Mouse (Mus musculus) midbrain, embryonic 10.5 days (tissue): ENCODE results near the gene Smpd3. TPM values are rescaled to one million over a fixed set of nuclear protein-coding genes. Genes with fewer than 3 reads are reported as not detected.

Experiments
- DNase-seq: peaks from one replicate; pipeline ENCODE4 v3.0.0-alpha.2; 2017; ENCODE audit warnings: low spot score
- H3K27ac ChIP-seq: fragments of 300-500 bp; sonication (generic); replicated peaks from 2 replicates; pipeline ENCODE4 v1.5.1; 2016; ENCODE audit warnings: mild to moderate bottlenecking
- H3K27me3 ChIP-seq: fragments of 300-500 bp; sonication (generic); 2 replicates; pipeline ENCODE4 v1.6.1; 2016; ENCODE audit warnings: low read depth, mild to moderate bottlenecking; ENCODE audit not compliant: poor library complexity, severe bottlenecking
- H3K36me3 ChIP-seq: fragments of 300-500 bp; sonication (generic); 2 replicates; pipeline ENCODE4 v1.6.1; 2016; ENCODE audit warnings: mild to moderate bottlenecking, moderate library complexity
- H3K4me1 ChIP-seq: fragments of 300-500 bp; sonication (generic); 2 replicates; pipeline ENCODE4 v1.6.1; 2016
- H3K4me3 ChIP-seq: fragments of 300-500 bp; sonication (generic); 2 replicates; pipeline ENCODE4 v1.5.1; 2016; ENCODE audit warnings: mild to moderate bottlenecking, moderate library complexity
- H3K9me3 ChIP-seq: fragments of 300-500 bp; sonication (generic); replicated peaks from 2 replicates; pipeline ENCODE4 v1.6.1; 2016; ENCODE audit warnings: mild to moderate bottlenecking
- WGBS: fragments of 180-500 bp; shearing (Covaris S2); methylation state at CpG from one replicate; pipeline ENCODE4 v1.1.7; 2016; 5-methylcytosine and 5-hydroxymethylcytosine counted together
- polyA plus RNA-seq: library from polyadenylated mRNA; unstranded; fragments of >200 nt; fragmentation: Nextera tagmentation; extraction: Ambion mirVana; gene quantifications from 2 replicates; pipeline ENCODE4 v1.2.1, GENCODE M21; 2016

Smpd3 gene
- polyA plus RNA-seq, 1 experiment from 2014 or later = 10.4 TPM

GRCm38 (mm10) chr8:106349398-106349797 is 11.6 kb upstream of the Smpd3 start:
- Histone ChIP-seq H3K4me1 (0 out of 2 replicates have a peak, but pooled peaks cover 6% of the 10 kb centered on the region), H3K9me3 (no peaks in the 10 kb centered on the region), H3K36me3 (no peaks in the 10 kb centered on the region), H3K27ac (no peak overlapping the region), H3K4me3 (no peak overlapping the region), H3K27me3 (no peaks in the 10 kb centered on the region)
- no peak for DNase-seq
- 68% methylated on average over 11 of the region's 11 CpGs for WGBS

DNA sequence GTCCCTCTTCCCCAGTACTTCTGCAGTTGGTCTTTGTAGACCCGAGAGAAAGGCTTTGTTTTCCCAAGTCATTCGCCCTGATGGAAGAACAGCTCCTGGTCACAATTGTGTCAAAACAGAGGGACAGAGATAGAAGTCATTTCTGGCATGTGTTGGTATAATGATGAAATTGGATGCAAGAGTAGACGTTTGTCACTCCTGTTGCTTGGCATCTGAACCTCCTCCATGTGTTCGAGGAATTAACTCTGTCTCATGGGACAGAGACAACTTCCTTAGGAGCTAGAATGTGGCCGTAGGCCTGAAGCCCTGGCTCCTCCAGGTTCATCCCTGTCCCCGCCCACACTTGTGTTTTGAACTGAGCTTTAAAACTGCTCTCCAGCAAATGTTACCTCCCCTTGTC is 8.3 kb upstream of the Smpd3 start:
- Histone ChIP-seq H3K4me1 (0 out of 2 replicates have a peak, but pooled peaks cover 6% of the 10 kb centered on the region), H3K36me3 (no peaks in the 10 kb centered on the region), H3K27ac (no peak overlapping the region), H3K27me3 (no peaks in the 10 kb centered on the region), H3K4me3 (no peak overlapping the region), H3K9me3 (no peaks in the 10 kb centered on the region)
- WGBS = 74% methylated on average over 6 of the region's 6 CpGs
- DNase-seq = no peak

DNA sequence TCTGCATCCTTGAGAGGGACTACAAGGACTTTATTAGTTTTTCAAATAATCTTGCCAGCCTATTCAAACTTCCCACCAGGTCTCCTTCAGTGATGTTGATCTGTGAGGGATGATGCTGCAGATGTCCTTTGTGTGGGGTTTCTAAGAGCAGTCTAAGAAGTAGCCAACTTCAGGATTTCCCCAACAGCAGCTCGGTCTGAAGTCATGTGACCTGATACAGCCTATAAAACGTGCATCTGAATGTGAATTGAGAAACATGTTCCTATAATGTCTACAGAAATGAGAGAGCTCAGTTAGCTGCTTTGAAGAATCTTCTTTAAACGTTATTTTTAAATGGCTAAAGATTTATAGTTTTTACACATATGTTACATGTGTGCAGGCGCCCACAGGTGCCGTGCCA is 5.7 kb upstream of the Smpd3 start:
- H3K36me3 ChIP-seq = no peaks in the 10 kb centered on the region
- H3K4me3 ChIP-seq = no peak overlapping the region
- no peaks in the 10 kb centered on the region for H3K9me3 ChIP-seq
- no peaks in the 10 kb centered on the region for H3K27me3 ChIP-seq
- peaks cover 17% of the 10 kb centered on the region for H3K4me1 ChIP-seq
- no peak overlapping the region for H3K27ac ChIP-seq
- DNase-seq = no peak
- WGBS = 77% methylated on average over 5 of the region's 5 CpGs

- H3K4me3 ChIP-seq = no peak overlapping the region
- WGBS = 84% methylated on average over 7 of the region's 7 CpGs
- no peak for DNase-seq
Measured at GRCm38 (mm10) chr8:106342828-106343227, 5.0 kb upstream of the Smpd3 start.

DNA sequence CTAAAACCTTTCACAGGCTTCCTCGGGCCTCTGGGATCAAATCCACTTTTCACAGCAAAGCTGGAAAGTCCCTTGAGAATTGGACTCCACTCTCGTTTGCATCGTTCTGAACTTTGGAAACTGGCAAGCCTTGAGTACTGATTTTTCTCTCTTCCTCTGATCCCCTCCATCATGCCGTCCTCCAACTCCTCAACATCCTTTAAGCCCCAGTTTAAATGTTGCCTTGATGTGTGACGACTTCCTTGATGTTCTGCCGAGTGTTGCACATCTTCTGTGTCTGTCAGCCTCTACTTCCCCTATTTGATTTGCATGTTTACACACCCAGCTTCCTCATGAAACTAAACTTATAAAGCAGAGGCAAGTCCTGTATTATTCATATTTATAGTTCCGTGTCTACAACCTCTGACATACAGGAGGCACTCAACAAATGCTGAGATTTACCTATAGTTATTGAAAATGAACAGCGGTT is 987 bp upstream of the Smpd3 start:
- Histone ChIP-seq H3K4me1 (peaks cover 41% of the 10 kb centered on the region), H3K27me3 (peaks cover 32% of the 10 kb centered on the region), H3K9me3 (no peaks in the 10 kb centered on the region), H3K4me3 (peak overlapping the region; percentile 69), H3K27ac (0 out of 2 replicates have a peak overlapping the region, but pooled peaks have one; percentile 57), H3K36me3 (no peaks in the 10 kb centered on the region)
- no peak for DNase-seq
- WGBS = 50% methylated on average over 8 of the region's 8 CpGs

More at GRCm38 (mm10) chr8:106342828-106343227, 5.0 kb upstream of the Smpd3 start:
- Histone ChIP-seq H3K27me3 (no peaks in the 10 kb centered on the region), H3K36me3 (no peaks in the 10 kb centered on the region), H3K9me3 (no peaks in the 10 kb centered on the region), H3K27ac (no peak overlapping the region), H3K4me1 (peaks cover 19% of the 10 kb centered on the region)

GRCm38 (mm10) chr8:106336561-106336960 is 1.2 kb downstream of the Smpd3 start:
- WGBS = under 1% methylated on average over 39 of the region's 41 CpGs
- Histone ChIP-seq H3K27me3 (peaks cover 32% of the 10 kb centered on the region), H3K9me3 (no peaks in the 10 kb centered on the region), H3K36me3 (no peaks in the 10 kb centered on the region), H3K4me3 (peak overlapping the region; percentile 69), H3K27ac (peak overlapping the region; percentile 87), H3K4me1 (peaks cover 41% of the 10 kb centered on the region)
- DNase-seq = peak; percentile 46

DNA sequence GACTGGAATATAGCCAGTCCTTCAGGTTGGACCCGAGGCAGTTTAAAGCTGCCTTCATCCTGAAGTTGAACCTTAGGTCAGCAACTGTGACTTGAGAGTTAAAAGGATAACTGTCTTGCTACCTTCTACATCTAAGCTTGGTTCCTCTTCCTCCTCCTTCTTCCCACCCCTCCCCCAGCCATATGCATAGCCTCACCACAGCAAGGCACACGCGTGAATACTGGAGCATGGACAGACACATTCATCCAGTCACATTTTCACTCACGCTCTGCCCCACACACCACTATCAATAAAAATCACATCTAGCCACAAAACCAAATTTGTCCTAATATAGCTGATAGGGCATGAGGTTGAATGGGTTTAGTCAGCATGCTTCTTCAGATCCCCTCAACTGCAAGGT is 1.8 kb downstream of the Smpd3 start:
- DNase-seq = no peak
- peaks cover 32% of the 10 kb centered on the region for H3K27me3 ChIP-seq

GRCm38 (mm10) chr8:106335196-106335595 is 2.6 kb downstream of the Smpd3 start:
- DNase-seq = no peak
- Histone ChIP-seq H3K9me3 (no peaks in the 10 kb centered on the region), H3K36me3 (no peaks in the 10 kb centered on the region), H3K27me3 (peaks cover 32% of the 10 kb centered on the region), H3K27ac (no peak overlapping the region), H3K4me1 (peaks cover 41% of the 10 kb centered on the region), H3K4me3 (no peak overlapping the region)
- WGBS = 68% methylated on average over 4 of the region's 4 CpGs

More for the DNA sequence above, 1.8 kb downstream of the Smpd3 start:
- Histone ChIP-seq H3K4me3 (peak overlapping the region; percentile 69), H3K9me3 (no peaks in the 10 kb centered on the region), H3K27ac (peak overlapping the region; percentile 87; the same call in 1 of the 2 replicates), H3K4me1 (peaks cover 41% of the 10 kb centered on the region), H3K36me3 (no peaks in the 10 kb centered on the region)
- WGBS = 75% methylated on average over 4 of the region's 4 CpGs

DNA sequence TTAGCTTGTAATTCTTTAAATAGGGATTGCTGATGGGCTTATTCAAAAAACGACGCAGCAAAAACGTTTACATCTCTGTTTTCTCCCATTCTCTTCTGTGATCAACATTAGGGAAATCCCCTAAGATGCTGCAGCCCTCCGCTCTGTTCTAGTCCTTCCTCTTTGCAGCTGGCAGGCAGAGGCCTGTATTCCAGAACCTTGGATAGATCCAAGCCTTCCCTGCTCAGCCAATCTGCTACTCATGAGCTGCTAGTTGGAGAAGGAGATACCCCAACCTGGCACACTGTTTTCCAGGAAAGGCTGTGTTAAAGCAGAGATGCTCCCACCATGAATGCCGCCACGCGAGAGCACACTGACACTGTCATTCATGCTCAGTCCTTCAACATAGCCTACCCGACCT is 4.4 kb downstream of the Smpd3 start:
- Histone ChIP-seq H3K27ac (no peak overlapping the region), H3K36me3 (no peaks in the 10 kb centered on the region), H3K4me1 (peaks cover 23% of the 10 kb centered on the region), H3K27me3 (peaks cover 32% of the 10 kb centered on the region), H3K4me3 (no peak overlapping the region), H3K9me3 (no peaks in the 10 kb centered on the region)
- WGBS = 49% methylated on average over 8 of the region's 8 CpGs
- DNase-seq = no peak

GRCm38 (mm10) chr8:106332498-106332897 is 5.3 kb downstream of the Smpd3 start:
- H3K9me3 ChIP-seq = no peaks in the 10 kb centered on the region
- DNase-seq = no peak
- peaks cover 18% of the 10 kb centered on the region for H3K4me1 ChIP-seq
- H3K27me3 ChIP-seq = peaks cover 32% of the 10 kb centered on the region
- 84% methylated on average over 4 of the region's 4 CpGs for WGBS
- no peaks in the 10 kb centered on the region for H3K36me3 ChIP-seq
- no peak overlapping the region for H3K27ac ChIP-seq
- no peak overlapping the region for H3K4me3 ChIP-seq

DNA sequence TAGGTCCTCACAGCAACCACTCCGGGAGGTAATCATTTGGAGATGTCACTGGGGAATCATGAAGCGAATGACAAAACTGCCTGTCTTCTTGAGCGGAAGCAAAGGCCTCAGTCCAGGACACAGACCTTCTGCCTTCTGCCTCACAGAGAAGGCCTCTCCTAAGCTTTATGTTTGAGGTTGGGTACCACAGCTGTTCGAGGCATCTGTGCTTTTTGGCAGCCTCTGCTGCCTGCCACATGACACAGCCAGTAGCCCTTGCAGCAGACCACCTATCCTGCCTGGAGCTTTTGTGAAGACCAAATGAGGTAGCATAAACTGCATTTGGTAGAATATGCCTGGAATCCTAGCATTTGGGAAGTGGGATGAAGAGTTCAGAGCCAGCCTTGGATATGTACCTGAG is 11.2 kb downstream of the Smpd3 start:
- 86% methylated on average over 4 of the region's 4 CpGs for WGBS

GRCm38 (mm10) chr8:106321434-106321833 is 16.4 kb downstream of the Smpd3 start:
- no peak overlapping the region for H3K4me3 ChIP-seq
- H3K9me3 ChIP-seq = no peaks in the 10 kb centered on the region
- peaks cover 34% of the 10 kb centered on the region for H3K4me1 ChIP-seq
- H3K36me3 ChIP-seq = no peaks in the 10 kb centered on the region
- H3K27ac ChIP-seq = no peak overlapping the region
- H3K27me3 ChIP-seq = peaks cover 7% of the 10 kb centered on the region
- DNase-seq = no peak
- 84% methylated on average over 7 of the region's 7 CpGs for WGBS

More for the DNA sequence above, 11.2 kb downstream of the Smpd3 start:
- Histone ChIP-seq H3K27ac (no peak overlapping the region), H3K4me3 (no peak overlapping the region), H3K9me3 (no peaks in the 10 kb centered on the region), H3K36me3 (no peaks in the 10 kb centered on the region), H3K27me3 (no peaks in the 10 kb centered on the region), H3K4me1 (peaks cover 14% of the 10 kb centered on the region)
- no peak for DNase-seq

GRCm38 (mm10) chr8:106320002-106320401 is 17.8 kb downstream of the Smpd3 start:
- 89% methylated on average over 6 of the region's 6 CpGs for WGBS
- Histone ChIP-seq H3K9me3 (no peaks in the 10 kb centered on the region), H3K27me3 (peaks cover 7% of the 10 kb centered on the region)

More at GRCm38 (mm10) chr8:106320002-106320401, 17.8 kb downstream of the Smpd3 start:
- Histone ChIP-seq H3K4me1 (peaks cover 37% of the 10 kb centered on the region), H3K27ac (no peak overlapping the region), H3K36me3 (no peaks in the 10 kb centered on the region), H3K4me3 (no peak overlapping the region)
- no peak for DNase-seq
